Mouse (Mus musculus): ENCODE results near the gene Plekho2. TPM values are rescaled to one million over a fixed set of nuclear protein-coding genes. Genes with fewer than 3 reads are reported as not detected.

Plekho2 gene
- 102 TPM for polyA plus RNA-seq (2017; shearing (Covaris generic))

GRCm38 (mm10) chr9:65579781-65580371, at the start of gene Plekho2:
Gene Plekho2 (minus strand): TSS chr9:65580040.

GRCm38 (mm10) chr9:65629025-65629766, 49.4 kb upstream of the Plekho2 start, which contains the start of gene Rbpms2:
Gene Rbpms2 (plus strand): TSS chr9:65629648.

DNA sequence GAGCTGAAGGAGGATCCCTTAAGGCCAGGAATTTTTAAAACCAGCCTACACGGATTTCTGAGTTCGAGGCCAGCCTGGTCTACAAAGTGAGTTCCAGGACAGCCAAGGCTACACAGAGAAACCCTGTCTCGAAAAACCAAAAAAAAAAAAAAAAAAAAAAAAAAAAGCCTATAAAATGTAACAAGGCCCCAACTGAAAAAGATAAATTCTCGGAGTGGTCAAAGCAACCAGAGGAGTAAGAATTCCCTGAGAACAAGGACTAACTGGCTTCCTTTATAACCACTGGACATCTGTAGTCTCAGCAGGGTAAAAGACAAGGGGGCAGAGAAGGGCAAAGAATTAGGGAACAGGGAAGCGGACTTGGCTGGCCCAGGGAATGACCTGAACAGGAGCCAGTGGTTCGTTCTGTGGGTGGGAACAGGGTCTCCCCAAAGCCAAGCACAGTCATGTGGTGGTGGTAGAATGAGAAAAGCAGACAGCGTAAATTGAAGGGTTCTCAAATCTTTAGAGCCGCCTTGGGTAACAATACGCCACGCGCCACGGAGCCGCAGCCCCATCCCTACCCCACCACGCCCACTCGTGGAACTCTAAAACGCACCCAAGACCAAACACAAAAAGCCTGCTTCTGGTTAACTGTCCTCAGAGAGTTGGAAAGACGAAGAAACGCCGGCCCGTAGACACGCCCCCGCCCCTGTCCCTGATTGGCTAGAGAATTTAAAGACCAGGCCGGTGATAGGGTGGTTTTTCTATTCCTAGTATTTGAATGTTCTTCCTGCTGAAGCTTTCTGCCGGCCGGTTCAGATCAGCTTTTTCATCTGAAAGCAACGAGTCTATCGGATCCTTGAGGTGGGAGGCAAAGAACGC, 6.8 kb upstream of the Plekho2 start, which contains the start of gene Pif1:
TSS of gene Pif1 (plus strand) at position 755 of the 864 bp plus-strand sequence.

DNA sequence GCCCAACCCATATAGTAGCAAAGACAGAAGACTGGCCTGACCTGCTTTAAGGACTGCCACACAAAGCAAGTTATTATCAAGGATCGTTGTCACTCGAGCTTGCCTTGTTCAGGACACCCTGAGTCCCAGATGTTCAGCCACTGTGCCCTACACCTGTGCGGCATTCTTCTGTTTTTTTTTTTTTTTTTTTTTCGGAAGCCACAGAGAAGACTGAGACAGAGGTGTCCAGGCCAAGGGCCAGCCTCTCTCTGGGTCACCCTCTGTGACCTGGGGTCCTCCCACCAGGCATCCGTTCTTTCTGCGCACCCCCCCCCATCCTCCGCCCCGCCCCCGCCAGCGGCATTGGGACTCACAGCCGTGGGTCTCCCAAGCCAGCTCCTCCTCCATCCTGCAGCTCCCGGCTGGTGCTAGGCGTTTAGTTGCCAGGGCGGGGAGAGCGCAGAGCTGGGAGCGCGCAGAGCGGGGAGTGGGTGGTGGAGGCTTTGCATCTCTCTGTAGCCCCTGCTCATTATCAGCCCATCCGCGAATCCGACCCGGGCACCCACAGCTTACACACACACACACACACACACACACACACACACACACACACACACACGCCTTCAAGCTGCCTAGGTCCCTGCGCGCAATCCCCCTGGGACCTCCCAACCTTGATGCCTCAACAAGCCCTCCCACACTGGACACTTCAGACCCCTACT, 59.9 kb downstream of the Plekho2 start, which contains the start of gene Ankdd1a:
TSS of gene Ankdd1a (minus strand) at position 387 of the 698 bp plus-strand sequence.

Other genes starting within 250 kb of the Plekho2 start
- gene Pdcd7, start 233.9 kb downstream of the Plekho2 start, polyA plus RNA-seq (2017; shearing (Covaris generic)): 4.2 TPM
- not detected for gene Ubap1l, start 219.0 kb downstream of the Plekho2 start, polyA plus RNA-seq (2017; shearing (Covaris generic))
- not detected for gene Kbtbd13, start 188.4 kb downstream of the Plekho2 start, polyA plus RNA-seq (2017; shearing (Covaris generic))
- gene Rasl12, start 181.5 kb downstream of the Plekho2 start, polyA plus RNA-seq (2017; shearing (Covaris generic)): not detected
- gene Slc51b, start 157.1 kb downstream of the Plekho2 start, polyA plus RNA-seq (2017; shearing (Covaris generic)): not detected
- gene Mtfmt, start 144.3 kb downstream of the Plekho2 start, polyA plus RNA-seq (2017; shearing (Covaris generic)): 47.0 TPM
- gene Spg21, start 119.1 kb downstream of the Plekho2 start, polyA plus RNA-seq (2017; shearing (Covaris generic)): 109 TPM
- gene Ankdd1a, start 59.8 kb downstream of the Plekho2 start, polyA plus RNA-seq (2017; shearing (Covaris generic)): not detected
- gene Pif1, start 7.1 kb upstream of the Plekho2 start, polyA plus RNA-seq (2017; shearing (Covaris generic)): 0.54 TPM
- gene Rbpms2, start 49.6 kb upstream of the Plekho2 start, polyA plus RNA-seq (2017; shearing (Covaris generic)): 0.43 TPM
- 159 TPM for gene Oaz2, start 88.0 kb upstream of the Plekho2 start, polyA plus RNA-seq (2017; shearing (Covaris generic))
- gene Zfp609, start 247.5 kb upstream of the Plekho2 start, polyA plus RNA-seq (2017; shearing (Covaris generic)): 4.3 TPM

Data from inflammation-experienced regulatory T-cells, adult 16 weeks (primary cell).